23 mouse cellular contexts compared by ENCODE assay signal in the genomic region with DNA sequence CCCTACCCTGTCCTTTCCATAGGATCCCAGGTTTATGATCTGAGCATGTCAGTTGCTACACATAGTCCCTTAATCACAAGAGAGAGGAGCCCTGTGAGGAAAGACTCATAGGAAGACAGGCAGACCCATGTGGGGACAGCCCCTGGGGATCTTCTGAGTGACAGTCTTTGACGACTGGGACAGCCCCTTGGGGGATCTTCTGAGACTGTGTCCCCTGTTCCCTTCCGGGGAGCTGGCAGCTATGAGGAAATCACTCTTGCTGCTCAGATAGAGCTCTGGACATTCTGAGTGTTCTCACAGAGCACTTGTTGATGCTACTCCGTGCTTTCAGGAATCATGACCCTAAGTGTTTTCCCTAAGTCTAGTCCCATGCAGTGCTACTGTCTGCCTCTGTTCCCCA. TPM values are rescaled to one million over a fixed set of nuclear protein-coding genes. Genes with fewer than 3 reads are reported as not detected.
DNase-seq lines count a peak whose midpoint lies in the region; ATAC-seq lines count a peak whose summit lies in the region.
"Had no signal": no experiment of that assay in that cellular context is flagged by ENCODE, and none has a peak within 500 bp of the region (broad histone marks: within the 10 kb centered on the region; RNA-seq: fewer than 3 reads in every experiment).

No protein-coding gene starts in this region.

- no peaks in the 10 kb centered on the region for H3K27me3 ChIP-seq in splenic B cell, adult 2 months (ENCODE audit: control insufficient read depth, insufficient read depth, low read length, poor library complexity, severe bottlenecking)
- H3K27me3 ChIP-seq: embryonic facial prominence, embryonic 12.5 days; forebrain, embryonic 15.5 days; hindbrain, embryonic 15.5 days had no signal

- ATAC-seq in activated CD4-positive, CD25-positive, alpha-beta regulatory T cell, adult 4 months, result peak; percentile 98
- ATAC-seq: forebrain, embryonic 15.5 days had no signal

- DNase-seq in spleen, postnatal 36 days (ENCODE audit: low spot score in 2 of 2), result peak; percentile 26 to 29
- no peak for DNase-seq in spleen, adult 18-20 months
- DNase-seq in CD4-positive, CD25-positive, alpha-beta regulatory T cell, adult 2 months (ENCODE audit: low read depth, low spot score), result peak; percentile 73
- peak; percentile 48 for DNase-seq in splenic B cell, adult 2 months (ENCODE audit: low read depth, low spot score)
- DNase-seq in embryo, embryonic 11 days, result no peak
- DNase-seq in thymus, postnatal 4 days, result no peak
- no peak for DNase-seq in cerebellum, adult 18-20 months
- DNase-seq: adrenal gland, postnatal 14 days; cerebellum, adult 2 months; cerebellum, postnatal 14 days; gastrocnemius, postnatal 10 days; heart, adult 18-20 months; heart, postnatal 10 days; kidney, adult 11 months had no signal

- H3K36me3 ChIP-seq in splenic B cell, adult 2 months (ENCODE audit: control insufficient read depth, insufficient read depth, low read length, poor library complexity, severe bottlenecking), result no peaks in the 10 kb centered on the region
- H3K36me3 ChIP-seq: embryonic facial prominence, embryonic 12.5 days; forebrain, embryonic 15.5 days; G1E; heart, embryonic 10.5 days; hindbrain, embryonic 15.5 days had no signal

RNA-seq across cellular contexts. Expression of a gene that starts 1.6 kb away (rescaled TPM):
- polyA plus RNA-seq in activated CD4-positive, CD25-positive, alpha-beta regulatory T cell, adult 4 months (2017; shearing (Covaris generic)), result not detected
- polyA plus RNA-seq: cerebellum, adult 2 months; embryonic facial prominence, embryonic 12.5 days; forebrain, embryonic 11.5 days; forebrain, embryonic 15.5 days; G1E; heart, embryonic 10.5 days; heart, embryonic 14.5 days; hindbrain, embryonic 15.5 days; intestine, embryonic 14.5 days had no signal

RNA-seq across cellular contexts. Expression of a gene that starts 3.6 kb away (rescaled TPM):
- not detected for polyA plus RNA-seq in activated CD4-positive, CD25-positive, alpha-beta regulatory T cell, adult 4 months (2017; shearing (Covaris generic))
- polyA plus RNA-seq: embryonic facial prominence, embryonic 12.5 days; forebrain, embryonic 11.5 days; G1E; heart, embryonic 14.5 days; hindbrain, embryonic 15.5 days had no signal

RNA-seq across cellular contexts. Expression of a gene that starts 17.8 kb away (rescaled TPM):
- polyA plus RNA-seq in activated CD4-positive, CD25-positive, alpha-beta regulatory T cell, adult 4 months (2017; shearing (Covaris generic)), result not detected
- polyA plus RNA-seq: embryonic facial prominence, embryonic 12.5 days; forebrain, embryonic 11.5 days; forebrain, embryonic 15.5 days; G1E; heart, embryonic 10.5 days; heart, embryonic 14.5 days; hindbrain, embryonic 15.5 days; intestine, embryonic 14.5 days had no signal

RNA-seq across cellular contexts. Expression of a gene that starts 19.8 kb away (rescaled TPM):
- polyA plus RNA-seq in activated CD4-positive, CD25-positive, alpha-beta regulatory T cell, adult 4 months (2017; shearing (Covaris generic)), result under 1 TPM in 1 of 2 experiments, not detected in 1; 0.48 TPM
- polyA plus RNA-seq: cerebellum, adult 2 months; embryonic facial prominence, embryonic 12.5 days; forebrain, embryonic 11.5 days; forebrain, embryonic 15.5 days; G1E; heart, embryonic 10.5 days; heart, embryonic 14.5 days; hindbrain, embryonic 15.5 days; intestine, embryonic 14.5 days had no signal

RNA-seq across cellular contexts. Expression of a gene that starts 32.8 kb away (rescaled TPM):
- polyA plus RNA-seq in activated CD4-positive, CD25-positive, alpha-beta regulatory T cell, adult 4 months (2017; shearing (Covaris generic)), result not detected
- polyA plus RNA-seq: G1E; heart, embryonic 10.5 days; heart, embryonic 14.5 days; intestine, embryonic 14.5 days had no signal

Comparison
In these comparisons a context has a peak if more than half of its experiments do, and no peak if none do; other contexts are left out.
1. DNase-seq: peak in spleen, postnatal 36 days (2 of 2), CD4-positive, CD25-positive, alpha-beta regulatory T cell, adult 2 months (single experiment) and splenic B cell, adult 2 months (single experiment); none in spleen, adult 18-20 months (0 of 2), embryo, embryonic 11 days (single experiment), thymus, postnatal 4 days (single experiment) and cerebellum, adult 18-20 months (0 of 2).